12 mouse cellular contexts compared by ENCODE assay signal in the genomic region with DNA sequence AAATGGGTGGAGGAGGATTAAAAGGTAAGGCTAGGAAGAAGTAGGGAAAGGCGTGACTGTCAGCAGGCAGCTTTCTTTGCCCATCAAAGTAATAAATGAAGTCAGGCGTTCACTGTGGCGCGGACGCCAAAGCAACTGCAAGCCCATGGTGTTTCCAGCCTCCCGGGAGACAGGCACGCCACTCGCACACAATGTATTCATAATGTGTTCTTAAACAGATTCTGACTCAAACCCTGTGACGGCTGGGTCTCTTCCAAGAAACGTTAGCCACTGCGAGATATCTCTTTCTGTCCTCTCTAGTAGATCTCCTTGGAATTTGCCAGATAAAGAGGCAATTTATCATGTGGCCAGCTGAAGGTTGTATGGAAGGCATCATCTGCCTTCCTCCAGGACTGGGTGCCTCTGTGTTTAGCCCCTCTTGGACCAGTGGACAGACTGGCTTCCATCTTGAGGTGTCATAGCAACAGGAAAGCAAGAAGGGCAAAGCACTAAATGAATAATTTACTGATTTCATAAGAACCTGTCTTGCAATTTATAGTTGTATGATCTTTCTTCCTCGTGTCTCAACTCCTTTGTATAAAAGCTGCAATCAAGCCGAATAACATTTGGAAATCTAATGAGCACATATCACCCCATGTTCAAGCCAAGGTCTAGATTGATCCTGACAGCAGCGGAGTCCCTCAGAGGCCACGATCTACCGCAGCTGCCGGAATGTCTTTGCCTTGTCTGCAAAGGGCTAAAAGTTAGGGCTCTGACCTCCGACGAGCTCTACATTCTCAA.
A peak's percentile ranks its signal among the peaks of the same experiment; 100 is the strongest.
DNase-seq lines count a peak whose midpoint lies in the region; ATAC-seq and TF ChIP-seq lines count a peak whose summit lies in the region.
"Had no signal": no experiment of that assay in that cellular context is flagged by ENCODE, and none has a peak within 500 bp of the region (broad histone marks: within the 10 kb centered on the region; RNA-seq: fewer than 3 reads in every experiment).

No protein-coding gene starts in this region.

- ATAC-seq in forebrain, postnatal 0 days = no peak
- ATAC-seq in neural tube, embryonic 14.5 days (ENCODE audit: low read depth) = no peak

- peaks cover 27% of the 10 kb centered on the region for H3K4me1 ChIP-seq in forebrain, postnatal 0 days (ENCODE audit: insufficient read depth)
- peaks cover 45% of the 10 kb centered on the region for H3K4me1 ChIP-seq in neural tube, embryonic 14.5 days (ENCODE audit: control insufficient read depth, insufficient read depth, low read length)

- no peaks in the 10 kb centered on the region for H3K36me3 ChIP-seq in forebrain, postnatal 0 days (ENCODE audit: insufficient read depth)
- H3K36me3 ChIP-seq in neural tube, embryonic 14.5 days (ENCODE audit: control insufficient read depth, insufficient read depth, low read length) = no peaks in the 10 kb centered on the region
- H3K36me3 ChIP-seq: liver, embryonic 13.5 days; stomach, embryonic 15.5 days had no signal

- WGBS in forebrain, postnatal 0 days = 42% methylated on average over 19 of the region's 19 CpGs
- 46% methylated on average over 19 of the region's 19 CpGs for WGBS in neural tube, embryonic 14.5 days

- H3K4me2 ChIP-seq in forebrain, postnatal 0 days (ENCODE audit: low read depth) = no peak overlapping the region
- no peak overlapping the region for H3K4me2 ChIP-seq in neural tube, embryonic 14.5 days (ENCODE audit: low read depth, low read length)
- H3K4me2 ChIP-seq: liver, embryonic 13.5 days; stomach, embryonic 15.5 days had no signal

- H3K4me3 ChIP-seq in forebrain, postnatal 0 days (ENCODE audit: low read depth, low read length) = no peak overlapping the region
- H3K4me3 ChIP-seq in neural tube, embryonic 14.5 days (ENCODE audit: low read depth, low read length) = no peak overlapping the region
- H3K4me3 ChIP-seq: left cerebral cortex, adult 2 months; liver, embryonic 13.5 days; stomach, embryonic 15.5 days had no signal

- no peak overlapping the region for H3K9ac ChIP-seq in forebrain, postnatal 0 days
- H3K9ac ChIP-seq in neural tube, embryonic 14.5 days (replicated peaks; ENCODE audit: low read depth, low read length) = no peak overlapping the region
- H3K9ac ChIP-seq: liver, embryonic 13.5 days; stomach, embryonic 15.5 days had no signal

- H3K27ac ChIP-seq in forebrain, postnatal 0 days (ENCODE audit: low read depth, low read length) = no peak overlapping the region
- 0 out of 2 replicates have a peak overlapping the region, but pooled peaks have one; percentile 28 for H3K27ac ChIP-seq in neural tube, embryonic 14.5 days (ENCODE audit: low read depth, low read length)
- H3K27ac ChIP-seq: left cerebral cortex, adult 2 months; liver, embryonic 13.5 days; stomach, embryonic 15.5 days had no signal

- peak; percentile 54 to 73 for DNase-seq in cerebellum, postnatal 10 days
- DNase-seq in cerebellum, postnatal 36 days = no peak
- peak; percentile 70 for DNase-seq in left cerebral cortex, postnatal 4 days
- DNase-seq in left cerebral cortex, postnatal 10 days (ENCODE audit: extremely low spot score in 1 of 2, low spot score in 2 of 2) = no peak
- peak; percentile 46 for DNase-seq in forebrain, postnatal 0 days
- DNase-seq in liver = no peak
- DNase-seq in gastrocnemius, postnatal 36 days = no peak
- DNase-seq: liver, embryonic 13.5 days; right cerebral cortex, adult 18-20 months had no signal

- no peaks in the 10 kb centered on the region for H3K27me3 ChIP-seq in forebrain, postnatal 0 days (ENCODE audit: insufficient read depth, low read length)
- no peaks in the 10 kb centered on the region for H3K27me3 ChIP-seq in neural tube, embryonic 14.5 days (ENCODE audit: control insufficient read depth, insufficient read depth, low read length)
- H3K27me3 ChIP-seq: liver, embryonic 13.5 days; stomach, embryonic 15.5 days had no signal

- TF ChIP-seq CTCF in forebrain, postnatal 0 days (IDR thresholded peaks at IDR 0.05; ENCODE audit: low read depth) = no peak

- H3K9me3 ChIP-seq in forebrain, postnatal 0 days (ENCODE audit: low read length) = no peaks in the 10 kb centered on the region
- H3K9me3 ChIP-seq in neural tube, embryonic 14.5 days (ENCODE audit: control insufficient read depth, low read length) = no peaks in the 10 kb centered on the region
- H3K9me3 ChIP-seq: liver, embryonic 13.5 days; stomach, embryonic 15.5 days had no signal

- intact Hi-C loops in left cerebral cortex, postnatal 4 days (cut with DNase I) = no loop called here
- intact Hi-C loops in left cerebral cortex, postnatal 10 days (cut with DNase I) = no loop called here
- intact Hi-C loops in gastrocnemius, postnatal 36 days (cut with DNase I) = no loop called here

Comparison
In these comparisons a context has a peak if more than half of its experiments do, and no peak if none do; other contexts are left out.
1. DNase-seq: peak in cerebellum, postnatal 10 days (2 of 2), left cerebral cortex, postnatal 4 days (single experiment) and forebrain, postnatal 0 days (single experiment); none in cerebellum, postnatal 36 days (0 of 2), left cerebral cortex, postnatal 10 days (0 of 2), liver (single experiment) and gastrocnemius, postnatal 36 days (0 of 2).